Mouse (Mus musculus) neutrophil, adult 5-6 weeks (primary cell): ENCODE measurements at regions not wholly inside any gene's neighbourhood (a gene's known extent, or its start where the extent isn't known, plus 50 kb on each side); places are given as distances from the start of the nearest gene placed in this dataset.

Experiments
- ATAC-seq: fragments of 151-379, 151-347 bp; 2 replicates; pipeline ENCODE4 v1.8.0; 2017; ENCODE audit warnings: mild to moderate bottlenecking, moderate TSS enrichment; ENCODE audit not compliant: insufficient number of reproducible peaks, poor library complexity, low FRiP score, severe bottlenecking; ENCODE audit errors: extremely low read depth

GRCm38 (mm10) chr3:54443791-54444190 lies 82.9 kb downstream of the Postn start:
- no peak for ATAC-seq

DNA sequence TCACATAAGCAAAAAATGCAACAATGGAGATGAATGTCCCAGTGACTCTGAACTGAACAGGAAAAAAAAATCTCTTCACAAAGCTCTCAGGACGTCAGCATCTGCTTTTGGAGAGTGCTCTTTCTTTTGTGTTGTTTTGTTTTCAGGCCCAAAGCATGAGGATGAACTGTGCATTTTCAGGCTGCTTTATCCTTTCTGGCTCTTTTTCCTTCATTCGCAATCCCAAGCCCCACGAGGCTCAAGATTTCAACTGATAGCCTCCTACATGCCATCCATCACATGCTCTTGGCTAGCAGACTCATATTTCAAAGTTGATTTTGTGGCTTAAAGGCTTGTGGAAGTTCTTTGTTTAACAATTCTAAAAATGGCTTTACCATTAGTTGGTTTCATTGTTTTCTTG lies 86.0 kb downstream of the Postn start:
- no peak for ATAC-seq

DNA sequence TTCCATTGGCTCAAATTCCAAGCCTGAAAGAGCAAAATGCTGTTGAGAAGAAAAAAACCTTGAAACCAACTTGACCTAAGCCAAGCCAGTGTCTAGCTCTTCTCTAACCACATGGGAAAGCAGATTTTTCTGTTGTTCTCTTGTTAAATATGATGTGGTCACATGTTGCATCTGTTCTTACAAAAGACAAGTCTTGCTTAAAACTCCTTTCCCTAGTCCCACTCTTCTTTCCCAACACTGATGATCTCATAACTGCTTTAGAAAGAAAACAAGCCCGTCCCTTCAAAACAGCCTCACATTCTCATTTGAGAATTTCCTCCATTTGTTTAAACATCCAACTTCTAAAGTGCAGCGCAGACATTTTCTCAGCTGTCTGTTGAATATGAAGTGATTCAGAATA lies 96.5 kb downstream of the Postn start:
- no peak for ATAC-seq

- no peak for ATAC-seq
Observed at GRCm38 (mm10) chr3:54461366-54461765, 100.5 kb downstream of the Postn start.

- no peak for ATAC-seq
Observed at GRCm38 (mm10) chr3:54466097-54466496, 105.2 kb downstream of the Postn start.

GRCm38 (mm10) chr3:54474209-54474608 lies 113.3 kb downstream of the Postn start:
- no peak for ATAC-seq

DNA sequence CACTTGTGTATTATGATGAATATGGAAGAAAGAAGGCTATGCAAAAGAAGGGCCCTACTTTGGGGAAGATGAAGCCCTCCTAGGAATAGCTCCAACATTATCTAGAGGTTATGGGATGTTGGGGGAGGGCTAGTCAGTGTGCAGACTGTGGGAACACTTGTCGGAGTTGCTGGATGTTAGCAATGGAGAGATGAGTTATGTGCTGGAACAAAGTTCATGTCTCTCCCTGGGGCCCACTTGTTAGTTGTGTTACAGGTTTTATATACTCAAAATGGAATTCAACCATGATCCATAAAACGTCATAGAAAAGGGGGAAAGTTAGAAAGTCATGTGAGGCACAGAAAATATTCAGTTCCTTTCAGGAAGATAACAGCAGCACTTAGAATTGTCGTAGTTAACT lies 115.0 kb downstream of the Postn start:
- ATAC-seq: no peak

DNA sequence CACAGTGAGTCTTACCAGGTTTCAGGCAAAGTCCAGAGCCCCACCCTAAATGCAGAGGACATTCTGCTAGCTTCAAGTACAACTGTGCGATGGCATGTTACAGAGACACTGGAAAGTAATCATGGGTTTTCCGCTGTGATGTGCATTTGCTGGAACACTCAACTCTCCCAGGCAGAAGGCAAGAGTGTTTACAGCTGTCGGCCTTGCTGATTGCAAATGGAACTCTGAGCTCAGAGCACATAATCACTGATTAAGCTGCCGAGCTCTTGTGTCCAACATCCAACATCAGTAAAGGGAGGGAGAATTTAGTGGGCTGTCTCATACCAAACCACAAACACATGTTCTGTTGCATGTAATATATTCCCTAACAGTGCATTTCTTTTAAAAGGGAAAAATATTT lies 117.1 kb downstream of the Postn start:
- no peak for ATAC-seq

GRCm38 (mm10) chr3:54480251-54480650 lies 119.3 kb downstream of the Postn start:
- ATAC-seq: no peak

GRCm38 (mm10) chr3:54487346-54487745 lies 126.4 kb downstream of the Postn start:
- no peak for ATAC-seq

DNA sequence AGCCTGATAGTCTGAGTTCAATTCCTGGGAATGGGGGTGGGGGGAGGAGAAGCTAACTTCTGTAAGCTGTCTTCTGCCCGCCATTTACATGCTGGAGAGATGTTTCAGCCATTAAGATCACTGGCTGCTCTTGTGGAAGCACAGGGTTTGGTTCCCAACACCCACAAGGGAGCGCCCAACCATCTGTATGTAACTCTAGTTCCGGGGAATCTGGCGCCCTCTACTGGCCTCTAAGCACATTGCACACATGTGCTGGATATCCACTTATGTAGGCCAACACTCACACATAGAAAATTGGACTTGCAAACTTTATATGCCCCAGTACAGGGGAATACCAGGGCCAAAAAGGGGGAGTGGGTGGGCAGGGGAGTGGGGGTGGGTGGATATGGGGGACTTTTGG lies 126.9 kb downstream of the Postn start:
- ATAC-seq: no peak

GRCm38 (mm10) chr3:54490249-54490900 lies 129.5 kb downstream of the Postn start:
- no peak for ATAC-seq

DNA sequence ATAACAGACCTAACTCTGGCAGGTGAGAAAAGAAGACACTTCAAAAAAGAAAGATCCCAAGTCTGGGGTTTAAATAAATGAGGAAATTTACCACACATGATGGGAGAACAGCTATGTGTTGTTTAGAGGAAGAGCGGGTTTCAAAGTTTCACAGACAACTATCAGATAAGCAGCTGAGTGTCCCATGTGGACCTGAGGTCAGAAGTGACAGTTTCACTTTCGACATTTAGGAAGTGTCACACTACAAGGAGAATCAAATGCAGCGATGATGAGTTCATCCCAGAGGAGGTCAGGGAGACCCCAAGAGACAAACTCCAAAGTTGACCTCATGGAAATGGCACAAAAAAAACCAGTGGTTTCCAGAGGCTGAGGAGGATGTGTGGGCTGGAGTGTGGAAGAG lies 132.7 kb downstream of the Postn start:
- ATAC-seq: no peak

DNA sequence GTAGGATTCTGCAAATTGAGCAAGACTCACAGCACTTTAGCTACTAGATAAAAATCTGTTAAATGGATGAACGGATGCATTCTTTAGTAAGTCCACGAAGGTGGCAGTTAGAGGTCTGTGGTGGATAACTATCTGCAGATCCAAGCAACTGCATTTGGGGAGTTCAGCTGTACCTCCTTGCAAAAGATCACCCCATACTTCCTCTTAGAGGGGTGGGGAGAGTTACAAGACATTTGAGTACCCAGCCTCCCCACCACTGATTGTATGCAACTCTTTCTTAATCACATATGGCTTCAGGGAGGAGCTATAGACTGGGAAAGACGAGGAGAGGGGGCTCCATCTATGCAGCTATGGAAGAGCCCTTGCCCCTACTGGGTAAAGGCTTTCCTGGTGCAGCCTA lies 144.1 kb downstream of the Postn start:
- no peak for ATAC-seq

DNA sequence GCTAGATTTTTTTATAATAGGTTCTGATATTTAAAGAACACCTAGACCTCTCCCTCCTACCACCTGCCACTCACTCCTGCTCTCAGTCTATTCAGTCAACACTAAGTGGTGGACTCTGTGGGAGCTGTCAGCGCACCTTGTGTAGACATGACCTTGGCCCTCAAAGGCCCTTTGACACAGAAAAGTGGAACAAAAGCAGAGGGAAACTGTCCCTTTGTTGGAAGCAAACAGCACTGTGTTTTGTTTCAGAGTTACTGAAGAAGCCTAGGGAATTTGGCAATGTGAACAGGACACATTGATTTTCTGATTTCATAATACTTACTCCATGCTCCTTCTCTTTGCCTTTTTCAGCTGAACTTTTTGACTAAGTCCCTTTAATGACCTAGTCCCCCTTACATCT lies 146.7 kb downstream of the Postn start:
- no peak for ATAC-seq

DNA sequence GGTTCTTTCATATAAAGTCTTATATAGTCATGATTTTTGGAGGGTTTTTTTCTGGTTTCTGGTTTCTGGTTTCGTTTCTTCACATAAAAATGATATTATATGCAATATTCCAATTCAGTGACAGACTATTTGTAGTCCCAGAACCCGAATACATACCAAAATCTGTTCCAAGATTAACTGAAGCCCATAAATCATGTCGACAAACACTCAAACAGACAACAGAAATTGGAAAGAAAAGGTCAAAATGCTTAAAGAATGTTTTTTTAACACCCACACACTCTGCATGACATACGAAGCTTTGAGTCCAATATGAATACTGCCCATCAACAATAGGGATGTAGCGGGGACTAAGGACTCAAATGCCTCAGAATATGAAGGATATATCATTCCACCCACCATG lies 148.0 kb downstream of the Postn start:
- ATAC-seq: no peak

- ATAC-seq: no peak
Observed at GRCm38 (mm10) chr3:54517251-54517650, 156.3 kb downstream of the Postn start.

DNA sequence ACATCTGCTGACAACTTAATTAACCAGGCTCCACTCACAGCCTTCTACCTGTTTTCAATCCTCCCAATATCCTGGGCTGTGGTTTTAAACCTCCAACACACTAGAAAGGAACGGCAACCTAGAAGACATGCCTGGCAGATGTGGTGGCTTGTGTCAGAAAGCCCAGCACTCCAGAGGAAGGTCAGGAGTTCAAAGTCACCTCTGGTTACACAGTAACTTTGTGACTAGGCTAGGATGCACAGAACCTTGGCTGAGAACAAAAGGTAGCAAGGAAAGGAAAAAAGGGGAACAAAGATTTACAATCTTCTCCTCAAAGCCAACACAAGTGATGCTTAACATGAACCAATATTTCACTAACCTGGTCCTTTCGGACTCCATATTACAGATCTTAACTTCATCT lies 161.8 kb downstream of the Postn start:
- no peak for ATAC-seq

DNA sequence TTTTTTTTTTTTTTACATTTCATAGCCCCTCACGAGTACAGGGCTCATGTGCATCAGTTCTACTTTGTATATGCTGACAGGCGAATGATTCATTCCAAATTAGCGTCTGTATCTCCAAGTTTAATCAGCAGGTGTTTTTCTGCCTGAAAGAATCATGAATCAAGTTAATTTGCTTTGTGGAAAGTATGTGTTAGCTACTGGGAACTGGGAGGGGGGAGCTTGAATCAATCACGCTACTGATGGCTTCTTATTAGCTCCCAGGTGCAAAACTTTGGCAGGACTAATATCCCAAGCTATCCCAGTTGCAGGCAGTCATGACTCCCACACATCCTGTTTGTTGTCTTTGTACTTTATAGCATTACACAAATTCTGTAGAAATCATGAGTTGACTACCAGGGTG lies 165.7 kb downstream of the Postn start:
- no peak for ATAC-seq

GRCm38 (mm10) chr3:54528292-54528691 lies 164.3 kb upstream of the Supt20 start:
- ATAC-seq: no peak

- no peak for ATAC-seq
Observed at GRCm38 (mm10) chr3:54530251-54530650, 162.4 kb upstream of the Supt20 start.
